Mouse (Mus musculus) embryonic facial prominence, embryonic 12.5 days (tissue): ENCODE results near the gene Dand5. TPM values are rescaled to one million over a fixed set of nuclear protein-coding genes. Genes with fewer than 3 reads are reported as not detected.

ENCODE experiments used
- ATAC-seq: fragments of 200-750 bp; cut with Nextera tagmentation; 2 replicates; pipeline ENCODE4 v1.8.0; 2017; ENCODE audit not compliant: insufficient number of reproducible peaks, insufficient read depth, low FRiP score, low TSS enrichment
- H3K27ac ChIP-seq: fragments of 300-500 bp; sonication (generic); 2 replicates; pipeline ENCODE4 v1.5.1; 2016; ENCODE audit warnings: mild to moderate bottlenecking
- H3K27me3 ChIP-seq: fragments of 300-500 bp; sonication (generic); 2 replicates; pipeline ENCODE4 v1.6.1; 2016; ENCODE audit warnings: mild to moderate bottlenecking, moderate library complexity
- H3K36me3 ChIP-seq: fragments of 300-500 bp; sonication (generic); 2 replicates; pipeline ENCODE4 v1.6.1; 2016; ENCODE audit warnings: mild to moderate bottlenecking
- H3K4me1 ChIP-seq: fragments of 300-500 bp; sonication (generic); 2 replicates; pipeline ENCODE4 v1.6.1; 2016
- H3K4me2 ChIP-seq: fragments of 300-500 bp; sonication (generic); replicated peaks from 2 replicates; pipeline ENCODE4 v1.6.1; 2016; ENCODE audit warnings: mild to moderate bottlenecking, moderate library complexity
- H3K4me3 ChIP-seq: fragments of 300-500 bp; sonication (generic); 2 replicates; pipeline ENCODE4 v1.5.1; 2016; ENCODE audit warnings: mild to moderate bottlenecking
- H3K9ac ChIP-seq: fragments of 300-500 bp; sonication (generic); 2 replicates; pipeline ENCODE4 v1.6.1; 2016; ENCODE audit warnings: mild to moderate bottlenecking, moderate library complexity
- H3K9me3 ChIP-seq: fragments of 300-500 bp; sonication (generic); 2 replicates; pipeline ENCODE4 v1.6.1; 2016; ENCODE audit warnings: mild to moderate bottlenecking, moderate library complexity
- WGBS: fragments of 180-500 bp; shearing (Covaris S2); methylation state at CpG from one replicate; pipeline ENCODE4 v1.1.7; 2016; 5-methylcytosine and 5-hydroxymethylcytosine counted together
- polyA plus RNA-seq: library from polyadenylated mRNA; unstranded; fragments of >200 nt; fragmentation: Nextera tagmentation; extraction: Ambion mirVana; gene quantifications from 2 replicates; pipeline ENCODE4 v1.2.1, GENCODE M21; 2016

Dand5 gene
- polyA plus RNA-seq, 1 experiment from 2014 or later: 5.3 TPM

GRCm38 (mm10) chr8:84778638-84779380, 43.8 kb downstream of the Dand5 start:
- Histone ChIP-seq H3K27ac (no peak overlapping the region), H3K36me3 (no peaks in the 10 kb centered on the region), H3K9ac (no peak overlapping the region), H3K9me3 (no peaks in the 10 kb centered on the region), H3K4me2 (no peak overlapping the region), H3K27me3 (peaks cover 93% of the 10 kb centered on the region), H3K4me3 (no peak overlapping the region), H3K4me1 (peaks cover 36% of the 10 kb centered on the region)
- 9% methylated on average over 11 of the region's 11 CpGs for WGBS
- ATAC-seq: no peak

DNA sequence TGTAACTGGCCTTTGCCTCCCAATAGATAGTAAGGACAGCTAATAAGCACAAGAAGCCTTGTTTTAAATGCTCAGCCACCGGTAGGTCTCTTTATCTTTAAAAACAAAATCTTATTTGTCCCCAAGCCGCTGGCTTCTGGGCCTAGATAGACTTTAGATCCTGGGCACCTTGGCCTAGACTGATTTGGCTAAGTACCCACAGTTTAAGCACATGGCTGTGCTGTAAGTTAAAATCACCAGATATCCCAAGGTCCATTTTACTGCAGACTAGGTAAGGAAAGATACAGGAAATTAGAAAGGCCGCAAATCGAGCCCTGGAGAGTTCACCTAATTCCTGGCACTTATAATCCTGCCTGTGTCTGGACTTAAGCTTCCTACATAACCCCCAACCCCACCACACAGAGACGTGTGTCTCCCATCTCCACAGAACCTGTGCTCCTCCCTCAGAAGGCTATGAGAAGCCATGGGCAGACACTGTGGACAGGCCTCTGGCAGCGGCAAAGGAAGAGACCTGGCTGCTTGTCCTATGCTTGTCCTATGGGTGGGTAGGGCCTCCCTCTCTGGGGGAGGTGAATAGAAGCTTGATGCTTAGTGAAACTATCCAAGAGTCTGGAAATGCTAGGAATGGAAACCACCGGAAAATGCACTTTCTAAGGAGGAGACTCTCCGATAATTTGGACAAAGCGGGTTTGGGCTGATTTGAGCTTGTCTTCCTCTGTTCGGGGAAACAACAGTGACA, 44.6 kb downstream of the Dand5 start:
- Histone ChIP-seq H3K4me3 (no peak overlapping the region), H3K4me1 (peaks cover 42% of the 10 kb centered on the region), H3K9me3 (no peaks in the 10 kb centered on the region), H3K4me2 (no peak overlapping the region), H3K27me3 (peaks cover 88% of the 10 kb centered on the region), H3K9ac (no peak overlapping the region), H3K27ac (no peak overlapping the region), H3K36me3 (no peaks in the 10 kb centered on the region)
- WGBS: 19% methylated on average over 10 of the region's 10 CpGs
- ATAC-seq: no peak

DNA sequence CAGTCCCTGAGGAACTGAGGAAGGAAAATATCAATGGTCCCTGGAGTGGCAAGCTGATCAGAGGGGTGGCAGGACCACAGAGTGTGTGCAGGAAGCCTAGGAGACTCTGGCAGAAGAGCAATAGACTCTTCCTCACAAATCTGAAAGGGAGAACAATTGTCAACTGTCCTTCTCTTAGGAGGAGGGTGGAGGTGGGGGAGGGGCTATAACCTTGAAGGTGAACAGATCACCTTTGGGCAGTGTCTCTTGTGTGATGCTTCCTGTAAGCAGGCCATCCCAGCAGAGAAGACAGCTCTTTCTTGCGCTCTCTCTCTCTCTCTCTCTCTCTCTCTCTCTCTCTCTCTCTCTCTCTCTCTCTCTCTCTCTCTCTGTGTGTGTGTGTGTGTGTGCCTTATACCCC, 46.1 kb downstream of the Dand5 start:
- no peaks in the 10 kb centered on the region for H3K36me3 ChIP-seq
- no peaks in the 10 kb centered on the region for H3K9me3 ChIP-seq
- peaks cover 88% of the 10 kb centered on the region for H3K27me3 ChIP-seq
- H3K4me3 ChIP-seq: no peak overlapping the region
- ATAC-seq: no peak
- H3K4me2 ChIP-seq: no peak overlapping the region
- 22% methylated on average over 1 of the region's 1 CpGs for WGBS
- no peak overlapping the region for H3K9ac ChIP-seq
- H3K4me1 ChIP-seq: peaks cover 51% of the 10 kb centered on the region
- no peak overlapping the region for H3K27ac ChIP-seq

DNA sequence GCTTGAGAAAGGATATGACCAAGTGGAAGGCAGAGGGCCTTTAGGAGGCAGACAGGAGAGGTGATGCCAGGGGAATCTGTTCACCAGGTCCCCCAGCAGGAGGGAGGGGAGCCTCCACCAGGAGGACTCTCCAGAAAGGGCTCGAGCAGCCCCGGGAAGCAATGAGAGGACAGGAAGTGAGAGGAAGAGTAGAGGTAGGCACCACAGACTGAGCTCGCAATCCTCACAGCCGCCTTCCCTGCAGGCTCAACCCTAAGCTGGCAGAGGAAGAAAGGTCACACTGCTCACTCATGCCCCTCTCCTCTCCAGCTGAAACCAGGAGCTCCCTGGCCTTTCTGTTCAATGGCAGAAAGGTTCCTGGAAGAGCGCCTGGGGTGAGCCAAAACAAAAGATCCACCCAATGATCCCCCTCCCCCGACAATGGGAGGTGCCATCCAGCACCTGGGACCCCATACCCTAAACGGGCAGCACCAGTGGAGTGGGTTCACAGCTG, 47.0 kb downstream of the Dand5 start:
- no peak for ATAC-seq
- Histone ChIP-seq H3K27me3 (peaks cover 87% of the 10 kb centered on the region), H3K9ac (peak overlapping the region; percentile 24; the same call in 1 of the 2 replicates), H3K4me2 (peak overlapping the region; percentile 50), H3K27ac (no peak overlapping the region), H3K9me3 (no peaks in the 10 kb centered on the region), H3K4me1 (peaks cover 55% of the 10 kb centered on the region), H3K36me3 (no peaks in the 10 kb centered on the region), H3K4me3 (no peak overlapping the region)
- 4% methylated on average over 7 of the region's 7 CpGs for WGBS

DNA sequence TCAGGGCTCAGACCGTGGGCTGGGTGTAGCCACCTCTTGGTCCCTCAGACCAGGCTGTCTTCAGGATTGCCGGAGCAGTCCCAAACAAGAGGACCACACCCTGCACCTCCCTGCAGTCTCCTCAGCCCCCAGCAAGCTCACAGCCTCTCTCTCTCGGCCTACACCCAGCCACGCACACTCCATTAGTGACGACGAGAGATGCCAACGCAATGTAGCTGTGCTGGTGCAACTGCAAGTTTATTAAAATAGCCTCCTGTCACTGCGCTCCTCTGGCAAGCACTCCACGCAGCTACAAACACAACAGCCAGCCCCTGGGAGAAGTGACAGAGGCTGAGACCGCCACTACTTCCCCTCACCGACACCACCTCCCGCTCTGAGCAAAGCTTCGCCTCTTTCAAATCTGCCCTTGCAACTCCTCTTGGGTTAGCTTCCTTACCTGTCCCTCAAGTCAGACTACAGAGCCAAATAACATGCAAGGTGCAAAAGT, 47.5 kb downstream of the Dand5 start:
- Histone ChIP-seq H3K27ac (no peak overlapping the region), H3K4me3 (no peak overlapping the region), H3K9me3 (no peaks in the 10 kb centered on the region), H3K4me1 (peaks cover 60% of the 10 kb centered on the region), H3K36me3 (peaks cover 2% of the 10 kb centered on the region; the same call in 1 of the 2 replicates), H3K4me2 (peak overlapping the region; percentile 50), H3K9ac (no peak overlapping the region), H3K27me3 (peaks cover 84% of the 10 kb centered on the region)
- 7% methylated on average over 13 of the region's 13 CpGs for WGBS
- ATAC-seq: no peak

DNA sequence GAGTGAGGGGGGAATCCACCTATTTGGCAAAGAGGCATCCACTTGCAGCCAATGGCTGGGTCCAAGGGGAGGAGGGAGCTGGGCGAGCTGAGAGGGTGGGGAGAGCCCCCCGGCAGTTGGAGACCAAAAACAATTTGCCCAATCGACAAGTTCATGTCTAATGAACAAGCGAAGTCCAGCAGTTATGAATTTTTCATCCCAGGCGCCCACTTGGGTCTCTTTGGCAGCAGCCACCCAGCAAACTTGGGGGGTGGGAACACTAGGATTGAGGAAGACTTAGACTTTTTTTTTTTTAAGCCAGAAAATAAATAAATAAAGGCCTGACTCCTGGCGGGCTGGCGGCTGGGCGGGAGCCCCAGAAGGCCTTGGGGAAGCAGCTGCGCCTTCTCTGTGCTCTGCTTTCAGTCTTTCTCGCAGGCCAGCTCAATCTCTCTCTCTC, 48.1 kb downstream of the Dand5 start:
- H3K9me3 ChIP-seq: no peaks in the 10 kb centered on the region
- H3K36me3 ChIP-seq: peaks cover 7% of the 10 kb centered on the region; the same call in 1 of the 2 replicates
- H3K4me2 ChIP-seq: peak overlapping the region; percentile 50
- peaks cover 84% of the 10 kb centered on the region for H3K27me3 ChIP-seq
- peaks cover 58% of the 10 kb centered on the region for H3K4me1 ChIP-seq
- ATAC-seq: no peak
- WGBS: 2% methylated on average over 10 of the region's 10 CpGs
- peak overlapping the region; percentile 25; the same call in 1 of the 2 replicates for H3K9ac ChIP-seq
- 0 out of 2 replicates have a peak overlapping the region, but pooled peaks have one; percentile 27 for H3K4me3 ChIP-seq
- H3K27ac ChIP-seq: 0 out of 2 replicates have a peak overlapping the region, but pooled peaks have one; percentile 50

DNA sequence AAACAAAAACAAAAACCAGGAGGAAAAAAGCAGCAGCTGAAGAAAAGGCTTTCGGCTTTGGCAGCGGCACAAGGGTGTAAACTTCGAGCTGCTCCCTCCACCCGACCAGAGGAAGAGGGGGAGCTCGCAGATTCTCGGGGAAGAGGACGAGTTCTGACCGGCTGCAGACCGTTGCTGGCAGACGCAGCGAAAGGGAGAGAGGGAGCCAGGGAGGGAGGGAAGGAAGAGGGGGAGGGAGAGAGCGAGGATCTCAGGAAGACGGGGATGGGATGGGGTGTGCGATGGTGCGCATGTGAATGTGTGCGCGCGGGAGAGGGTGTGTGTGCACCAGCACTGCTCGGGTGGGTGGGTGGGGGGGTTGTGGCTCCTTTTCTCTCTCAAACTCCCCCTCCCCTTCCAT, 48.8 kb downstream of the Dand5 start:
- under 1% methylated on average over 16 of the region's 19 CpGs for WGBS

GRCm38 (mm10) chr8:84773304-84773703, 49.3 kb downstream of the Dand5 start:
- Histone ChIP-seq H3K4me1 (peaks cover 56% of the 10 kb centered on the region), H3K4me3 (peak overlapping the region; percentile 27), H3K36me3 (peaks cover 15% of the 10 kb centered on the region), H3K4me2 (peak overlapping the region; percentile 50), H3K27ac (0 out of 2 replicates have a peak overlapping the region, but pooled peaks have one; percentile 41), H3K9me3 (no peaks in the 10 kb centered on the region), H3K9ac (no peak overlapping the region), H3K27me3 (peaks cover 84% of the 10 kb centered on the region)
- WGBS: under 1% methylated on average over 9 of the region's 9 CpGs
- no peak for ATAC-seq

More for the DNA sequence above, 48.8 kb downstream of the Dand5 start:
- Histone ChIP-seq H3K36me3 (peaks cover 10% of the 10 kb centered on the region; the same call in 1 of the 2 replicates), H3K4me1 (peaks cover 56% of the 10 kb centered on the region), H3K9me3 (no peaks in the 10 kb centered on the region), H3K4me3 (peak overlapping the region; percentile 27), H3K4me2 (peak overlapping the region; percentile 50), H3K9ac (peak overlapping the region; percentile 25; the same call in 1 of the 2 replicates), H3K27ac (0 out of 2 replicates have a peak overlapping the region, but pooled peaks have one; percentile 50), H3K27me3 (peaks cover 84% of the 10 kb centered on the region)
- ATAC-seq: peak; percentile 80

DNA sequence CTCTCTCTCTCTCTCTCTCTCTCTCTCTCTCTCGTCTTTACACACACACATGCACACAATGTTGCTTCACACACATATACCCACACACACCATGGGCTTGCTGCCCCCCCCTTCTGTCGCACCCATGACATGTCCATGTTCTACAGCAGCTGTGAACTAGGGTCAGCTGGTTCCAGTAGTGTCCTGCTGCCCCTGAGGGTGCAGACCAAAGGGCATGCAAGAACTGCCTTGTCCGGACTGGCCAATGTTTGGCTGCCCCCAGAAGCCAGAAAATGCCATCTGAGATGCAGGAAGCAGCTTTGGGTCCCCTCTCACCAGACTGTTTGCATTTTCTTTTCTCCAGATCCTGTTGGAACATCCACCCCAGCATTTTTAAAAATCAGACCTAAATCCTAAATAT, 50.0 kb downstream of the Dand5 start:
- 6% methylated on average over 3 of the region's 3 CpGs for WGBS
- Histone ChIP-seq H3K36me3 (peaks cover 20% of the 10 kb centered on the region), H3K4me3 (no peak overlapping the region), H3K9me3 (no peaks in the 10 kb centered on the region), H3K9ac (no peak overlapping the region), H3K4me1 (peaks cover 56% of the 10 kb centered on the region), H3K27me3 (peaks cover 84% of the 10 kb centered on the region), H3K4me2 (peak overlapping the region; percentile 38; the same call in 1 of the 2 replicates), H3K27ac (no peak overlapping the region)
- no peak for ATAC-seq

DNA sequence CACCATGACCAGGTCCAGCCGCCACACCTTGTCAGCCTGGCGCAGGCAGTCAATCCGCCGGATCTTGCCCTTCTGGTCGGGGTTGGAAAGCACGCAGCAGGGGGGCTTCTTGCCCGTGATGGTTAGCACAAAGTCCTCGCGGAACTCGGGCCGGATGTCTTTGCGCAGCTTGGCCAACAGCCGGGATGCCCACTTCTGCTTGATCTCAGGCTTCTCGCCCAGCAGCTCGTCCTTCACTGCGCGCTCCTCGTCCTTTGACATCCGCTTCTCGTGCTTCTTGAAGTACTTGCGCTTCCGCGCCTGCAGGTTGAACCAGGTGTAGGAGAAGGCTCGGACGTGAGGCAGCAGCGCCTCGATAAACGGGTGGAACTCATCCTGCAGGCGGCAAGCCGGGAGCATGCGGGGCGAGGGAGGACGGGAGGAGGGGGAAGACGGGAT, 50.7 kb downstream of the Dand5 start:
- 5% methylated on average over 34 of the region's 34 CpGs for WGBS
- H3K27ac ChIP-seq: no peak overlapping the region
- H3K4me1 ChIP-seq: peaks cover 56% of the 10 kb centered on the region
- H3K27me3 ChIP-seq: peaks cover 84% of the 10 kb centered on the region
- ATAC-seq: no peak
- peak overlapping the region; percentile 38 for H3K4me2 ChIP-seq
- peaks cover 25% of the 10 kb centered on the region for H3K36me3 ChIP-seq
- no peaks in the 10 kb centered on the region for H3K9me3 ChIP-seq
- no peak overlapping the region for H3K9ac ChIP-seq
- H3K4me3 ChIP-seq: peak overlapping the region; percentile 8; the same call in 1 of the 2 replicates

DNA sequence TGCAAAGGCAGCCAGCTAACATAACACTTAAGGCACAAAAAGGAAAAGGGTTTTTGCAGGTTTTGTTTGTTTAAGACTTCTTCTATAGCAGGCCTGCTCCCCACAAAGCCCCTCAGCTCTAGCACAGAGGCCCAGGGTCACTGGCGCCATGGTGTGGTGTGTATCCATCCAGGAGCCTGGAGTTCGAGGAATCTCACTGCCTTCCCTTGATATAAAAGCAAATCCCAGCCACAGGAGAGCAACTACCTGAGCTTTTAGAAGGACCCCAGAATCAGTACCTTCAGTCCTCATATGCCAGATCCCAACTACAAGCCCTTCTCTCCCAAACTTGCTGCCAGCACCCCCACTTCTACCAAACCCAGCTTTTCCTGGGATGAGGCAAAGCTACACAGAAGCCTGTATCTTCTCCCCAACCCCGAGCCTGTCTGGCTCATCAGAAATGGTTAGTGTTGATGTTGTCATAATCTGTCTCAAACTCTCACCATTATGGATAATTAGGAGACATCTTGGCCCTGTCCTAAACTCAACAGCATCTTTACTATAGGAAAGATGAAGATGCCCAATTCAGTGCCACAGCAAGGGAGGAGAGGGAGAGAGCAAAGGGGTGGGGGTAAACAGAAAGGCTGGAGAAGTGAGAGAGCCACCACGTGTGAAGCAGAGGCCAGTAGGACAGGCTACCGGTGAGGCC, 51.5 kb downstream of the Dand5 start:
- 22% methylated on average over 5 of the region's 5 CpGs for WGBS
- H3K4me1 ChIP-seq: peaks cover 64% of the 10 kb centered on the region
- 0 out of 2 replicates have a peak overlapping the region, but pooled peaks have one; percentile 30 for H3K27ac ChIP-seq
- no peaks in the 10 kb centered on the region for H3K9me3 ChIP-seq
- H3K36me3 ChIP-seq: peaks cover 33% of the 10 kb centered on the region
- H3K4me2 ChIP-seq: no peak overlapping the region
- H3K27me3 ChIP-seq: peaks cover 84% of the 10 kb centered on the region
- H3K9ac ChIP-seq: no peak overlapping the region
- no peak overlapping the region for H3K4me3 ChIP-seq
- ATAC-seq: no peak
